Mouse (Mus musculus) ES-Bruce4 (cell line): Measurements from ENCODE around the gene Cxcr6.

Experiments used
- CTCF ChIP-seq: IDR thresholded peaks from one replicate; pipeline ENCODE4 v1.8.1; 2011; ENCODE audit warnings: low read depth, low read length
- EP300 ChIP-seq: IDR thresholded peaks from 2 replicates; pipeline ENCODE4 v1.6.1; 2011; ENCODE audit warnings: low read depth, low read length; ENCODE audit not compliant: insufficient read depth
- POLR2A ChIP-seq: IDR thresholded peaks from one replicate; pipeline ENCODE4 v1.8.1; 2011; ENCODE audit warnings: low read length; ENCODE audit not compliant: insufficient read depth

GRCm38 (mm10) chr9:123801527-123801926, 4.7 kb upstream of the Cxcr6 start:
- no peak for TF ChIP-seq POLR2A
- TF ChIP-seq CTCF = no peak
- no peak for TF ChIP-seq EP300
